Mouse (Mus musculus) hindlimb bud, embryonic 11.5 days (tissue): ENCODE measurements around the gene Cacna2d4.
"Not testable (repeated sequence)": the region's sequence is repeated elsewhere in the genome, so short reads cannot be mapped to it uniquely, and the experiment has no call there.

Source experiments
- DNase-seq: peaks from one replicate; pipeline ENCODE4 v3.0.0-alpha.2; 2012; ENCODE audit warnings: low read depth, low spot score; ENCODE audit errors: extremely low spot score

The Cacna2d4 gene

GRCm38 (mm10) chr6:119337287-119337686 lies 101.0 kb downstream of the Cacna2d4 start:
- no peak for DNase-seq

- DNase-seq: no peak
These were observed 102.0 kb downstream of the Cacna2d4 start for GRCm38 (mm10) chr6:119338121-119338912.

- DNase-seq: no peak
These were observed 105.1 kb downstream of the Cacna2d4 start for GRCm38 (mm10) chr6:119341409-119341808.

GRCm38 (mm10) chr6:119346257-119346656 lies 109.9 kb downstream of the Cacna2d4 start:
- no peak for DNase-seq

GRCm38 (mm10) chr6:119347813-119348212 lies 111.5 kb downstream of the Cacna2d4 start:
- DNase-seq: no peak

- DNase-seq: peak; percentile 86
These were observed 111.9 kb downstream of the Cacna2d4 start for GRCm38 (mm10) chr6:119348234-119348633.

GRCm38 (mm10) chr6:119350703-119351198 lies 114.4 kb downstream of the Cacna2d4 start:
- DNase-seq: no peak

- no peak for DNase-seq
These were observed 115.3 kb downstream of the Cacna2d4 start for GRCm38 (mm10) chr6:119351656-119352055.

GRCm38 (mm10) chr6:119352501-119352900 lies 116.2 kb downstream of the Cacna2d4 start:
- no peak for DNase-seq

- DNase-seq: no peak
These were observed 121.8 kb downstream of the Cacna2d4 start for GRCm38 (mm10) chr6:119358020-119358571.

GRCm38 (mm10) chr6:119360250-119360649 lies 123.9 kb downstream of the Cacna2d4 start:
- not testable (repeated sequence) for DNase-seq

GRCm38 (mm10) chr6:119360925-119361702 lies 124.8 kb downstream of the Cacna2d4 start:
- no peak for DNase-seq

GRCm38 (mm10) chr6:119363593-119363992 lies 127.3 kb downstream of the Cacna2d4 start:
- DNase-seq: no peak

- not testable (repeated sequence) for DNase-seq
These were observed 130.5 kb downstream of the Cacna2d4 start for GRCm38 (mm10) chr6:119366800-119367199.

GRCm38 (mm10) chr6:119367382-119367781 lies 131.1 kb downstream of the Cacna2d4 start:
- DNase-seq: no peak

- DNase-seq: no peak
These were observed 135.3 kb downstream of the Cacna2d4 start for GRCm38 (mm10) chr6:119371624-119372023.

- DNase-seq: no peak
These were observed 135.9 kb downstream of the Cacna2d4 start for GRCm38 (mm10) chr6:119372237-119372636.

GRCm38 (mm10) chr6:119373000-119373705 lies 136.8 kb downstream of the Cacna2d4 start:
- DNase-seq: no peak

- DNase-seq: no peak
These were observed 138.7 kb downstream of the Cacna2d4 start for GRCm38 (mm10) chr6:119375035-119375434.

- DNase-seq: no peak
These were observed 141.3 kb downstream of the Cacna2d4 start for GRCm38 (mm10) chr6:119377613-119378012.

- no peak for DNase-seq
These were observed 142.3 kb downstream of the Cacna2d4 start for GRCm38 (mm10) chr6:119378631-119379030.
